Mouse (Mus musculus): ENCODE results near the gene Numb. TPM values are rescaled to one million over a fixed set of nuclear protein-coding genes. Genes with fewer than 3 reads are reported as not detected.
A peak's percentile ranks its signal among the peaks of the same experiment; 100 is the strongest.

Gene Numb
- polyA plus RNA-seq, 1 experiment from 2014 or later, result 18.6 TPM

DNA sequence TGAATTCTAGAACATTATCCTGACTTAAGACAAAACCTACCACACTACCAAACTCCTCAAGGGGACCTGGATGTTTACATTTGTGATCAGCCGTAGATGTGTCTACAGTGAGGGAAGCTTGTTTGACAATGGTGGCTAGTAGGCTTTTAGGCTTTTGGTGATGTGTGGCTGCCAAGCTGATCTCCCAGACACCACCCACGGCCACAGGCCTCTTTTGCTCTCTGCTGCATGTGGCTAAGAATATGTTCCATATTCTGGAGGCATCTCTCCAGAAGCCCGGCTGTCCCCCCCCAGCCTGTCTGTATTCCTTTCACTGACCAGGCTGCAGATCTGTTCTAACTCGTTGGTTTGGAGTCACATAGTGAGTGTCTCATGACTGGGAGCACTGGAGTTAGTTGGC is 131.0 kb downstream of the Numb start:
- H3K9ac ChIP-seq (replicated peaks), result no peak overlapping the region
- no peak for ATAC-seq (replicated peaks)
- H3K9me3 ChIP-seq, result no peaks in the 10 kb centered on the region
- H3K4me3 ChIP-seq, result no peak overlapping the region
- no peak overlapping the region for H3K27ac ChIP-seq (replicated peaks)
- no peaks in the 10 kb centered on the region for H3K27me3 ChIP-seq
- H3K4me1 ChIP-seq, result no peaks in the 10 kb centered on the region
- no peak overlapping the region for H3K4me2 ChIP-seq (replicated peaks)
- 86% methylated on average over 4 of the region's 4 CpGs for WGBS
- peaks cover 9% of the 10 kb centered on the region; the same call in 1 of the 2 replicates for H3K36me3 ChIP-seq

DNA sequence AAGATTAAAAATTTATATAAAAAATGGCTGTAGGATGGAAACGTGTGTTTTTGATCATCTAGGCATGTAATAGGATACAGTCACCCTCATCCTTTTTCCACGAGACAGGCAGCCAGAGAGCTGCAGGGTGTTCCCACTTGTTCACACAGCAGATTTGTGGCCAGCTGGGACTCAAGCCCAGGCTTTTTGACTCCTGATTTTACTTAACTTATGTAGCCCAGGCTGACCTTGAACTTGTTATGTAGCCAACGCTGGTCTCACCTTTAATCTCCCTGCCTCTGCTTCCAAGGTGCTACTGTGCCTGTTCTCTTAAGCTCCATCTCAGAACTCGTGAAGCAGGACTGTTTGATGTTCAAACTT is 132.0 kb downstream of the Numb start:
- H3K4me2 ChIP-seq (replicated peaks), result no peak overlapping the region
- no peak overlapping the region for H3K9ac ChIP-seq (replicated peaks)
- ATAC-seq (replicated peaks), result no peak
- no peaks in the 10 kb centered on the region for H3K36me3 ChIP-seq
- no peak overlapping the region for H3K27ac ChIP-seq (replicated peaks)
- no peak overlapping the region for H3K4me3 ChIP-seq
- WGBS, result 61% methylated on average over 4 of the region's 4 CpGs
- no peaks in the 10 kb centered on the region for H3K9me3 ChIP-seq
- no peaks in the 10 kb centered on the region for H3K27me3 ChIP-seq
- H3K4me1 ChIP-seq, result peaks cover 5% of the 10 kb centered on the region; the same call in 1 of the 2 replicates

DNA sequence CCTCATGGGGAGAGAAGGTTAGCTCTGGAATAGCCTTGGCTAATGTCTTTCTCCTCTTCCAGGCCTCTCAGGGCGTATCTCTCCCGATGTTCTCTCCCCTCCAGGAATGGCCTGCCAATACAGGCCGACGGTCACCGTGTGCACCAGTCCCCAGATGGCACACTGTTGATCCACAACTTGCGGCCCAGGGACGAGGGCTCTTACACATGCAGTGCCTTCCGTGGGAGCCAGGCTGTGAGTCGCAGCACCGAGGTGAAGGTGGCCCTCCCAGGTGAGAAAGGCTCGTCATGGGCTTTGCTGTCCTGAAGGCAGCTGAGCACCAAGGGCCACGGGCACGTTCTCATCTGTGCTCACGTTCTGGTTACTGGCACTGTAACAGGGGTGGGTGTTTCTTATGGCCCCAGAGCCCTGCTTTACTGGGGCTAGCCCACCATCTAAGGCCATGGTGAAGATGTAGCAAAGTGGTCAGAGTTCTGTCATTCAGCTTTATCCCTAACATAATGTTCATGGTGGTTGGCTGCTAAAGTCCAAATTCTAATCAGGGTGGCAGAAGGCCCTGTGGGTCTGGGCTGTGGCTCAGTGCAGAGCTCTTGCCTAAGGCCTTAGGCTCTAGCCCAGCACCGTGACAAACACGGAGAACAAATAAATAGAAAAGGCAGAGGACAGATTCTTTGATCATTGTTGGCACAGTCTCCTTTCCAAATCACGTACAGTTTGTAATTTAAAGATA is 132.5 kb downstream of the Numb start:
- 89% methylated on average over 17 of the region's 17 CpGs for WGBS
- Histone ChIP-seq H3K4me1 (peaks cover 5% of the 10 kb centered on the region; the same call in 1 of the 2 replicates), H3K36me3 (no peaks in the 10 kb centered on the region), H3K27me3 (no peaks in the 10 kb centered on the region), H3K27ac (replicated peaks) (no peak overlapping the region), H3K4me2 (replicated peaks) (no peak overlapping the region), H3K9ac (replicated peaks) (no peak overlapping the region), H3K4me3 (no peak overlapping the region), H3K9me3 (no peaks in the 10 kb centered on the region)
- ATAC-seq (replicated peaks), result no peak

DNA sequence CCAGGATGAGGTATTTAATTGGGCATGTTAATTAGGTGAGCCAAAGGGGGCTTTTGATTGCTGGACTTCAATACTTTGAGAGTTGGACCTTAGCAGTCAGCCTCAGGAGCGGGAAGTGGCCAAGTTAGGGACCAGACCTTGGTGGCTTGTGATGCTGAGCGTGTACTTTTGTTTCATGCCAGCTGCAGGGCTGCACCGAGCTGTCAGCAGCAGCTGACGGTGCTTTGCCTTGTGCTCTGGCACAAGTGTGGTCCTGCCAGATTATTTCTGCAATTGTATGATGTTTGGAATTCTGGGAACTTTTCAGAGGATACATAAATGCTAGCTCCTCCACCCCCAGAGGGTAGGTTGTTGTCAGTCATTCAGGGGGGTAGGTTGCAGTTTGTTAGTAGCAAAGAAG is 136.4 kb downstream of the Numb start:
- peaks cover 5% of the 10 kb centered on the region; the same call in 1 of the 2 replicates for H3K4me1 ChIP-seq
- 31% methylated on average over 4 of the region's 4 CpGs for WGBS
- H3K4me3 ChIP-seq, result no peak overlapping the region
- H3K27ac ChIP-seq (replicated peaks), result no peak overlapping the region
- no peak overlapping the region for H3K9ac ChIP-seq (replicated peaks)
- ATAC-seq (replicated peaks), result no peak
- no peak overlapping the region for H3K4me2 ChIP-seq (replicated peaks)
- H3K9me3 ChIP-seq, result no peaks in the 10 kb centered on the region
- H3K36me3 ChIP-seq, result no peaks in the 10 kb centered on the region
- H3K27me3 ChIP-seq, result no peaks in the 10 kb centered on the region

DNA sequence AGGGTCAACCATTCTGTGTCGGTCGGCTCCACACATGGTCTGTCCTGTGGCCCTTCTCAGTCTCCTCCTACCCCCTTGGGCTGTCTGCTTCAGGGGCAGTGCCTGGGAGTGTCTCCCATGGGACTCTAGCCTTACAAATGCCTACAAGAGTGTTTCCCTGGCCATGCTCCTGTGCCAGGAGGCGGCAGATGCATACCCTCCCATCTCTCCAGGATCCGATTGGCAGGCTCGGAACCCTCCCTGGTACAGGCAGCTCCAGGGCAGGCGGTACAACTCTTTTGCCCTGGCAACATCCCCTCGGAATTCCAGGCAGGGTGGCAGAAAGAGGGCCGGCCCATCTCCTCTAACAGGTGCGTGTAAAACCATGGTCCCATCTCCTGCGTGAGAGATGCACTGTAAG is 139.1 kb downstream of the Numb start:
- Histone ChIP-seq H3K27ac (replicated peaks) (no peak overlapping the region), H3K4me3 (no peak overlapping the region), H3K36me3 (no peaks in the 10 kb centered on the region), H3K4me2 (replicated peaks) (no peak overlapping the region), H3K27me3 (no peaks in the 10 kb centered on the region), H3K4me1 (peaks cover 5% of the 10 kb centered on the region; the same call in 1 of the 2 replicates), H3K9me3 (no peaks in the 10 kb centered on the region), H3K9ac (replicated peaks) (no peak overlapping the region)
- no peak for ATAC-seq (replicated peaks)
- 88% methylated on average over 10 of the region's 10 CpGs for WGBS

DNA sequence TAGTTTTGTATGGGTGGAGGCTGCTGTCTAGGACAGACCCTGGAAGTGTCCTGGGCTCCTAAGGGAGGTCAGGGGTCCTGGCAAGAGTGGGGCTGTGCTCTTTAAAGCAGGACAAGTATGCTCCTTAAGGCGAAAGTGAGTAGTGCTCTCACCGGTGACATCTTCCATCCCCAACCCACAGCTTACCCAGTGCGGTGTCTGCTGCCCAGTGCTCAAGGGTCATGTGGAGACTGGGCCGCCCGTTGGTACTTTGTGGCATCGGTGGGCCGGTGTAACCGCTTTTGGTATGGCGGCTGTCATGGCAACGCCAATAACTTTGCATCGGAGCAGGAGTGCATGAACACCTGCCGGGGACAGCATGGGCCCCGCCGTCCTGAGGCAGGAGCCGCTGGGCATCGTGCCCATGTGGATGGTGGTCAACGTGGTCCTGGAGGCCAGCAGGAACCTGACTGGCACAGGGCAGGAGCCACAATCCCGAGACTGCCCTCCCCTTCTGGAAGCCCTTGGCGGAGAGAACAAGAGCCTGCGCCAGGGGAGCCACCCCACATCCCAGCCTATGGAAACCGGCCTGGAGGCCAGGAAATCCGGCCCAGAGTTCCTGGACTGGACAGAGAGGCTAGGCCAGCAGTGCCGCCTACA is 140.0 kb downstream of the Numb start:
- no peak for ATAC-seq (replicated peaks)
- H3K9ac ChIP-seq (replicated peaks), result no peak overlapping the region
- no peak overlapping the region for H3K27ac ChIP-seq (replicated peaks)
- no peak overlapping the region for H3K4me2 ChIP-seq (replicated peaks)
- H3K4me3 ChIP-seq, result no peak overlapping the region
- H3K4me1 ChIP-seq, result peaks cover 5% of the 10 kb centered on the region; the same call in 1 of the 2 replicates
- H3K36me3 ChIP-seq, result no peaks in the 10 kb centered on the region
- WGBS, result 71% methylated on average over 23 of the region's 23 CpGs
- no peaks in the 10 kb centered on the region for H3K9me3 ChIP-seq
- no peaks in the 10 kb centered on the region for H3K27me3 ChIP-seq

DNA sequence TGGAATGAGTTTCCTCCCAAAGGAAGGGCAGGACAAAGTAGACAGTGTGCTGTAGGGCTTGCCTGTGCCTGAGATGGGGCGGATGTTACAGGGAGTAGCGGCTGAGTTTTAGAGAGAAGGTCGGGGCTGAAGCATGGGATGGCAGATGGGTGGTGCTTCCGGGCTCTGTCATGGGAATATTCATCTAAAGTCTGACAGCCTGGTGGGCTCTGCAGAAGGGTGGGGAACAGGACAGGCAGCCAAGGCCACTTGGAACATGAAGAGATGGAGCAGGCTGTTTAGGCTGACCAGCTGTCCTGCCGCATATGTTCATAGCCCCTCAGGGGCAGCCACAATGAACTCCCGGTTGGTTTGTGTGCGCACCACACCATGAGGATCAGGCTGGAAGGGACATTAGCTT is 140.5 kb downstream of the Numb start:
- Histone ChIP-seq H3K27ac (replicated peaks) (no peak overlapping the region), H3K36me3 (no peaks in the 10 kb centered on the region), H3K4me3 (no peak overlapping the region), H3K27me3 (no peaks in the 10 kb centered on the region), H3K9ac (replicated peaks) (no peak overlapping the region), H3K9me3 (no peaks in the 10 kb centered on the region), H3K4me2 (replicated peaks) (no peak overlapping the region), H3K4me1 (peaks cover 5% of the 10 kb centered on the region; the same call in 1 of the 2 replicates)
- ATAC-seq (replicated peaks), result no peak
- 75% methylated on average over 7 of the region's 7 CpGs for WGBS

DNA sequence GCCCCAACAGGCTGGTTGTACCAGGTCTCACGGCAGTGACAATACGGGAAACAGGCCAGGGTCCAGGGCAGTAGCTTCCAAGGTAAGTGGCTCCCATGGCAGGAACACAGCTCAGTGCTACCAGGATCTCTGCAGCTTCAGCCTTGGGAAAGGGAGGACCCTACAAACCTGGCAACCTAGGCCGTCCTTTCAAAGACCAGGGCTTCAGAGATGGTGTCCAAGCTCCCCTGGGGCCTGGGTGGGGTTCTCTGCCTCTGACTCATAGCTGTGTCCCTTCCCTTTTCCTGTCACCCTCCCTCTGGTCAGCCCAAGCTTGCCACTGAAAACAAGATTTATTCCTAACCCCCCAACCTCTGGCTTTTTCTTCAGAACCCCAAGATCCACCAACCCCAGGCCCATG is 141.6 kb downstream of the Numb start:
- Histone ChIP-seq H3K9ac (replicated peaks) (no peak overlapping the region), H3K27me3 (no peaks in the 10 kb centered on the region), H3K4me1 (peaks cover 2% of the 10 kb centered on the region; the same call in 1 of the 2 replicates), H3K27ac (replicated peaks) (no peak overlapping the region), H3K36me3 (no peaks in the 10 kb centered on the region), H3K4me3 (no peak overlapping the region), H3K9me3 (no peaks in the 10 kb centered on the region), H3K4me2 (replicated peaks) (no peak overlapping the region)
- ATAC-seq (replicated peaks), result no peak
- WGBS, result 85% methylated on average over 3 of the region's 3 CpGs

DNA sequence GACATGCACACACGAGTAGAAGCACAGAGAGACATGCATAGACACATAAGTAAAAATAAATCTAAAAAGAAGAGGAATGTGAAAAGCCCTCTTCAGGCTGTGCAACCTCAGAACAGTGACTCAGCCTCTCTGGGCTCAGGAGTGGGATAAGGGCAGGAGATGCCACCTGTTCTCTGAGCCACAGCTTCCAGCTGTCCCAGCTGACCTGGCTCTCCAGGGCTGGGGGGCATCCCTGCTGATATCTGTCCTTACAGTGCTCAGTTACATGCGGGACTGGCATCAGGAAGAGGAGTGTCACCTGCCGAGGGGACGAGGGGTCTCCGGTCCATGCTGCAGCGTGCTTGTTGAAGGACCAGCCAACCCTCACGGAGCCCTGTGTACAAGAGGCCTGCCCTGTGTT is 145.0 kb downstream of the Numb start:
- Histone ChIP-seq H3K4me3 (no peak overlapping the region), H3K4me1 (no peaks in the 10 kb centered on the region), H3K36me3 (no peaks in the 10 kb centered on the region), H3K27ac (replicated peaks) (no peak overlapping the region), H3K27me3 (no peaks in the 10 kb centered on the region), H3K9ac (replicated peaks) (no peak overlapping the region), H3K4me2 (replicated peaks) (no peak overlapping the region), H3K9me3 (no peaks in the 10 kb centered on the region)
- 87% methylated on average over 7 of the region's 7 CpGs for WGBS
- ATAC-seq (replicated peaks), result no peak

DNA sequence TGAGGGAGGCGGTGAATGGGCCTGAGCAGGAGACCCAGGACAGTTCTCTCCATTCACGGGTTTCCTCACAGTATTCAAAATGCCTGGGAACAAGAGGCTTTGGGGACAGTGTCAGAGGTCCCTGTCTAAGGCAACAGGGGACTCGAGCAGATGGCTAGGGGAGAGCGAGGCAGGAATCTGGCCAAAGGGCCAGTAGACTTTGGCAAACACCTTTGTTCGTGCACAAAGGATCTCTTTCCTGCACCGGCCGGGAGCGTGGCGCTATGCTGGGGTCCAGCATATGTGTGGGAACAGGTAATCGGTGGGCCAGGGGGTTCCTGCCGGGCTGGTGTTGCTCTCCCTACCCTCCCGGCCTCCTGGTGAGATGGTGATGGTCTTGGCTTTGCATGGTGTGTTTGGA is 146.1 kb downstream of the Numb start:
- peaks cover 3% of the 10 kb centered on the region for H3K4me1 ChIP-seq
- no peaks in the 10 kb centered on the region for H3K9me3 ChIP-seq
- no peak overlapping the region for H3K27ac ChIP-seq (replicated peaks)
- no peak overlapping the region for H3K9ac ChIP-seq (replicated peaks)
- H3K4me2 ChIP-seq (replicated peaks), result no peak overlapping the region
- H3K27me3 ChIP-seq, result no peaks in the 10 kb centered on the region
- ATAC-seq (replicated peaks), result no peak
- H3K4me3 ChIP-seq, result no peak overlapping the region
- 55% methylated on average over 12 of the region's 12 CpGs for WGBS
- H3K36me3 ChIP-seq, result no peaks in the 10 kb centered on the region

DNA sequence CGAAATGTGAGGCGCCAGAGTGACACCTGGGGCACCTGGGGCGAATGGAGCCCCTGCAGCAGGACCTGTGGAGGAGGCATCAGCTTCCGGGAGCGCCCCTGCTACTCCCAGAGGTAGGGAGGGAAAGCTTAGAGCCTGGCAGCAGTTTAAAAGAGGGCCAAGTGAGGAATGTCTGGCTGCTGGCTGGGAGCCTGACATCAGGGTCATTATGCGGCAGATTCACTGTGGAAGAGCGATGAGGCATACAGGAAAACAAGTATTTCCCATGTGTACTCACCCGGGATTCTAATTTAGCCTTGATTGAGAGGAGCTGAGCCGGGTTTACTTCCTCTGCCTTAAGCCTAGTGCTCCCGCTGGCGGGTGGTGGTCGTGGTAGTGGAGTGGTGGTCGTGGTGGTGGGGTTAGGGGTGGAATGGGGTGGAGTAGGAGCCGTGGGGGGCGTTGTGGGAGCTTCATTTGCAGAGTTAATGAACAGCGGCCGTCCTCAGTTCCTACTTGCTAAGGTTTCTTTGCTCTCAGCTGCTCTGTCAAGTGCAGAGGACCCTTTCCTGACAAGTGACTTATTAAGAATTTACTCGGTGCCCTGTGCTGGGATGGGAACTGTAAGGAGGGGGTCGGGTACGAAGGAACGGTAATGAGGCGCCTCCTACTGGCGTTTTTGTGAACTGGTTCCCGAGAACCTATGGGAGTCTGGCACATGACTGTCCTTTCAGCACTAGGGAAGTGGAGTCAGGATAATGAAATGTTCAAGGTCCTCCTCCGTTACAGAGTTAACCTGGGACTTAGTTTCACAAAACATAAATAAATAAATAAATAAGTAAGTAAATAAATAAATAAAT is 151.1 kb downstream of the Numb start:
- no peak overlapping the region for H3K9ac ChIP-seq (replicated peaks)
- no peak overlapping the region for H3K4me3 ChIP-seq
- H3K9me3 ChIP-seq, result no peaks in the 10 kb centered on the region
- no peaks in the 10 kb centered on the region for H3K36me3 ChIP-seq
- H3K27ac ChIP-seq (replicated peaks), result no peak overlapping the region
- peak; percentile 56 for ATAC-seq (replicated peaks)
- peak overlapping the region; percentile 25; the same call in 1 of the 2 replicates for H3K4me2 ChIP-seq (replicated peaks)
- H3K27me3 ChIP-seq, result no peaks in the 10 kb centered on the region
- peaks cover 11% of the 10 kb centered on the region for H3K4me1 ChIP-seq
- 4% methylated on average over 25 of the region's 25 CpGs for WGBS

DNA sequence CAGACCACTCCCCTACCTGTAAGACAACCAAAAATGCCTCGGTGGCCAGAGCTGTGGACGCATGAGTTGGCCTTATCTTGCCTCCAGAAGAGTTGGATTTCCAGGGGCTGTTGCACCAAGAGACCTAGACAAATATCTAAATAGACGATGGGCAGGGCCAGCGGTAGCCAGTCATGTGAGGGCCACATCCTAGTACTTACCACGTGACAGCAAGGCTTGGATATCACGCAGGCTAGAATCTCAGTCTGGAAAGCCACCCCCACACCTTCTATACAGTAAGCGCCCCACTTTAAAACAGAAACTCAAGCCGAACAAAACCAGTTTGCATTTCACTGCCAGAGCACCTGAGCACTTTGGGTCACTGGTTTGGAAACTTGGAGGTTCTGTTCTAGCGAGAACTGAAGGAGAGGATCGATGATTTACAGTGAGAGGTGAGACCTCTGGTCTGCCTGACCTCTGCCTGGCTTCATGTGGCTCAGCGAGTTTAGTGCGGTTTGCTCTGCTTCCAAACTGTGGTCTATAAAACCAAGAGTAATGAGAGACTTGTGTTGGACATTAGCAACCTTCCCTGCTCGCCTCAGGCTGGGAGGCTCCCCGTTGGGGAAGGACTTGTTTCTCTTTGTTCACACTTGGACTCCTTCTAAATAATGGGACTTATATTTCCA is 153.4 kb downstream of the Numb start:
- Histone ChIP-seq H3K36me3 (no peaks in the 10 kb centered on the region), H3K27me3 (no peaks in the 10 kb centered on the region), H3K27ac (replicated peaks) (no peak overlapping the region), H3K9ac (replicated peaks) (no peak overlapping the region), H3K4me1 (peaks cover 20% of the 10 kb centered on the region), H3K9me3 (no peaks in the 10 kb centered on the region), H3K4me3 (no peak overlapping the region), H3K4me2 (replicated peaks) (no peak overlapping the region)
- ATAC-seq (replicated peaks), result no peak
- 87% methylated on average over 14 of the region's 14 CpGs for WGBS
